Mouse (Mus musculus) midbrain, embryonic 10.5 days (tissue): ENCODE measurements around the gene Trim40. TPM values are rescaled to one million over a fixed set of nuclear protein-coding genes. Genes with fewer than 3 reads are reported as not detected.

Source experiments
- DNase-seq: peaks from one replicate; pipeline ENCODE4 v3.0.0-alpha.2; 2017; ENCODE audit warnings: low spot score
- H3K27ac ChIP-seq: fragments of 300-500 bp; sonication (generic); replicated peaks from 2 replicates; pipeline ENCODE4 v1.5.1; 2016; ENCODE audit warnings: mild to moderate bottlenecking
- H3K27me3 ChIP-seq: fragments of 300-500 bp; sonication (generic); 2 replicates; pipeline ENCODE4 v1.6.1; 2016; ENCODE audit warnings: low read depth, mild to moderate bottlenecking; ENCODE audit not compliant: poor library complexity, severe bottlenecking
- H3K36me3 ChIP-seq: fragments of 300-500 bp; sonication (generic); 2 replicates; pipeline ENCODE4 v1.6.1; 2016; ENCODE audit warnings: mild to moderate bottlenecking, moderate library complexity
- H3K4me1 ChIP-seq: fragments of 300-500 bp; sonication (generic); 2 replicates; pipeline ENCODE4 v1.6.1; 2016
- H3K4me3 ChIP-seq: fragments of 300-500 bp; sonication (generic); 2 replicates; pipeline ENCODE4 v1.5.1; 2016; ENCODE audit warnings: mild to moderate bottlenecking, moderate library complexity
- H3K9me3 ChIP-seq: fragments of 300-500 bp; sonication (generic); replicated peaks from 2 replicates; pipeline ENCODE4 v1.6.1; 2016; ENCODE audit warnings: mild to moderate bottlenecking
- WGBS: fragments of 180-500 bp; shearing (Covaris S2); methylation state at CpG from one replicate; pipeline ENCODE4 v1.1.7; 2016; 5-methylcytosine and 5-hydroxymethylcytosine counted together
- polyA plus RNA-seq: library from polyadenylated mRNA; unstranded; fragments of >200 nt; fragmentation: Nextera tagmentation; extraction: Ambion mirVana; gene quantifications from 2 replicates; pipeline ENCODE4 v1.2.1, GENCODE M21; 2016

Gene Trim40
- polyA plus RNA-seq, 1 experiment from 2014 or later = not detected

DNA sequence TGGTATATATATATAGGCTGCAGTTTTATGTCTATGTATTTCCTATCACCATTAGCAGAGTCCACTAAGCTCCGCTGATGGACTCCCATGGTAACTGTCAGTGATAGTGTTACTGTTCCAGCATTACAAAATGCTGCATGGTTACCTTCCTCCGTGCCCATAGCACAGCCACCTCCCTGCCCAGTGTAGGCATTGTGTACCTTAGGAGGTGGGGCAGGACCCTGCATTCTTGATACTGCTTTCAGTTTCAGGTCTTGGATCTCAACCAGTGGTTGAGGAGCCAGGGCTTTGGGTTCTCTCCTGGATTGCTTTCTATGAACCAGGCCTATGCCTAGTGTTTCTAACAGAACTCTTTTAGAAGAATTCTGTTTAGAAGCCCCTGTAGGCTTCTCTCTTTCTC lies 39.9 kb downstream of the Trim40 start:
- WGBS = 97% methylated on average over 2 of the region's 2 CpGs
- no peaks in the 10 kb centered on the region for H3K9me3 ChIP-seq
- peaks cover 58% of the 10 kb centered on the region for H3K36me3 ChIP-seq
- no peaks in the 10 kb centered on the region for H3K4me1 ChIP-seq
- H3K27me3 ChIP-seq = no peaks in the 10 kb centered on the region
- DNase-seq = no peak
- H3K27ac ChIP-seq = no peak overlapping the region
- no peak overlapping the region for H3K4me3 ChIP-seq

DNA sequence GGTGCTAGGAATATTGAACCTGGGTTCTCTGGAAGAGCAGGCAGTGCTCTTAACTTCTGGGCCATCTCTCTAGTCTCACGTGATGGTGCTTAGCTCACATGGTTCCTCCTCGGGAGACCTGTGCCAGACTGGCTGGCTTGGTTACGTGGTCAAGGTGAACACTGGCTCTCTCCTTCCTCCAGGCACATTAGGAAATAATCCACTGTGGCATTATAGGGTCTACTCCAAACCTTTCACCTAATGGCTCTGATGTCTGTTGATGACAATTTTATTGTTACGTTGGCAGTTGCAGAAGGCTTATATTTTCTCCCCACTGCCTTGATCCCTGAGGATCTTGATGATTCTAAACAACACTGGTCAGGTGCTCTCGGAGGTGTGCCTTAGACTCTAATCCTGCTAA lies 41.0 kb downstream of the Trim40 start:
- Histone ChIP-seq H3K9me3 (no peaks in the 10 kb centered on the region), H3K36me3 (peaks cover 47% of the 10 kb centered on the region), H3K27me3 (no peaks in the 10 kb centered on the region), H3K4me1 (no peaks in the 10 kb centered on the region), H3K4me3 (no peak overlapping the region), H3K27ac (no peak overlapping the region)
- DNase-seq = no peak
- WGBS = 87% methylated on average over 5 of the region's 5 CpGs

GRCm38 (mm10) chr17:36844725-36845124 lies 45.2 kb downstream of the Trim40 start:
- H3K4me1 ChIP-seq = no peaks in the 10 kb centered on the region
- 0 out of 2 replicates have a peak, but pooled peaks cover 13% of the 10 kb centered on the region for H3K36me3 ChIP-seq
- no peak for DNase-seq
- H3K27ac ChIP-seq = no peak overlapping the region
- no peak overlapping the region for H3K4me3 ChIP-seq
- WGBS = 93% methylated on average over 1 of the region's 1 CpGs
- H3K27me3 ChIP-seq = no peaks in the 10 kb centered on the region
- H3K9me3 ChIP-seq = no peaks in the 10 kb centered on the region

DNA sequence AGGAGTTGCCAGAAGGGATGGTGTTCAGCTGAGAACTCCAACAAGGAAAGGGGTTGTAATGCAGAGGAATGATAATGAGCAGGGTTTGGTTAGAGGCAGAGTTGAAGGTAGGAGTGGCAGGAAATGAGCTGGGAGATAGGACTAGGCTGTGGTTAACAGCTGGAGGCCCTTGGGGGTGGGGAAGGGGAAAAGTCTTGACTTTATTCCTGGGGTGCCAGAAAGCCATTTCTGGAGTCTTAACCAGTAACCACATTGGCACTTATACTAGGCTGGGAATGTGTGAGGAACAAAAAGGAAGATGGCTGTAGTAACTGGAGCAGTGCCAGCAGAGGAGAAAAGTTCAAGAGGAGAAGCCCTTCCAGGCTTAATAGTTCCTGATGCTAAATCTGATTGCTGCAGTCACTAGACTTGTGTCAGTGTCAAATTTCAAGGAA lies 45.6 kb downstream of the Trim40 start:
- H3K9me3 ChIP-seq = no peaks in the 10 kb centered on the region
- H3K36me3 ChIP-seq = 0 out of 2 replicates have a peak, but pooled peaks cover 13% of the 10 kb centered on the region
- H3K4me3 ChIP-seq = no peak overlapping the region
- no peak overlapping the region for H3K27ac ChIP-seq
- no peaks in the 10 kb centered on the region for H3K27me3 ChIP-seq
- no peak for DNase-seq
- no peaks in the 10 kb centered on the region for H3K4me1 ChIP-seq

DNA sequence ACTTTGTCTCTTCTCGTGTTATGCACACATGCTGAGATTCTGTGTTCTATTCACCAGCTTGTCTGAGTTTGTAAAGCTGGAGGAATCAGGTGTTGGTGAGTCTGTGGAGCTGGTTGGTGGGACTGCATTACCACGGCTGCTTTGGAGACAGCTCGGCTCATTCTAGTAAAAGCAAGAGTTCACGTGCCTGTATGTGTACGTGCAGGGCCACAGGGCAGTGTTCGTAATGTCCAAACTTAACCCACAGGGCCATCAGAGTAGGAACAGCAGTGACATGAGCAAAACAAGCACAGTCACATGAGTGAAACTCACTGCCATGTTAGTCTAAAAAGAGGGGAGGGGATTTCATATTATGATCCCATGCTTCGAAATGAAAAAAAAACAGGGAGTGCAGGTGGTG lies 46.2 kb downstream of the Trim40 start:
- Histone ChIP-seq H3K36me3 (0 out of 2 replicates have a peak, but pooled peaks cover 13% of the 10 kb centered on the region), H3K4me1 (no peaks in the 10 kb centered on the region), H3K9me3 (no peaks in the 10 kb centered on the region), H3K27ac (no peak overlapping the region), H3K4me3 (no peak overlapping the region), H3K27me3 (no peaks in the 10 kb centered on the region)
- WGBS = 78% methylated on average over 7 of the region's 7 CpGs
- no peak for DNase-seq

DNA sequence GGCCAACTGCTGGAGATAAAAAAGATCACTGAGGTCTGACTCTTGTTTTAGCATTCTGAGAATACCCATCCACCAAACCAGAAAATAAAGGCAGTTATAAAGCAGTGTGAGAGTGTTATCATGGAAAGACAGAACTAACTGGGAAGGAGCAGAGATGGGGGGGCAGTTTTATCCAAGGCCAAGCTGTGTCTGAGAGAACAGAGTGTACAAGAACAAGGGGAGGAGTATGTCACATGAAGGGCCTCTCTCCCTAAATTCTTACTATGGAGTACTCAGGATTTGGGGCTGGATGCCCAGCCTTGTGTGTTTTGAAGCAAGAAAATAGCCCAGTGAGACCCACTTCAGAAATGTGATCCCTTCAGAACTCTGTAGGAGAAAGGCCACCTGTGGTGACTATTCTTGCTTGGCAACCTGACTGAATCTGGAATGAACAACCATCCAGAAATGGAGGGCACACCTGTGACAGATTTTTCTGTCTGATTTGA lies 48.9 kb downstream of the Trim40 start:
- Histone ChIP-seq H3K9me3 (no peaks in the 10 kb centered on the region), H3K27me3 (no peaks in the 10 kb centered on the region), H3K27ac (no peak overlapping the region), H3K36me3 (0 out of 2 replicates have a peak, but pooled peaks cover 4% of the 10 kb centered on the region), H3K4me3 (no peak overlapping the region), H3K4me1 (peaks cover 14% of the 10 kb centered on the region)
- DNase-seq = no peak

GRCm38 (mm10) chr17:36839931-36840330 lies 50.0 kb downstream of the Trim40 start:
- Histone ChIP-seq H3K27me3 (no peaks in the 10 kb centered on the region), H3K36me3 (0 out of 2 replicates have a peak, but pooled peaks cover 4% of the 10 kb centered on the region), H3K27ac (no peak overlapping the region), H3K4me3 (no peak overlapping the region), H3K9me3 (no peaks in the 10 kb centered on the region), H3K4me1 (peaks cover 16% of the 10 kb centered on the region)
- no peak for DNase-seq
- WGBS = 87% methylated on average over 3 of the region's 3 CpGs

DNA sequence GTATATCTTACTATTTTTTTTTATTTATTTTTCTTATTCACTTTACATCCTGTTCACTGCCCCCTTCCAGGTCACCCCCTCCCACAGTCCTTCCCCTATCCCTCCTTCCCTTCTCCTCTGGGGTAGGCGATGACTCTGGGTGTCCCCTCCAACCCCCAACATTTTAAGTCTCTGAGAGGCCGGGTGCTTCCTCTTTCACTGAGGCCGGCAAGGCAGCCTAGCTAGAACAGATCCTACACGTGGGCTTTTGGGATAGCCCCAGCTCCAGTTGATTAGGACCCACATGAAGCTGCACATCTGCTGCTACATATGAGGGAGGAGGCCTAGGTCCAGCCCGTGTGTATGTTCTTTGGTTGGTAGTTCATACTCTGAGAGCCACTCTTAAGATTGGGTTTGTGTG lies 50.9 kb downstream of the Trim40 start:
- Histone ChIP-seq H3K27ac (no peak overlapping the region), H3K36me3 (0 out of 2 replicates have a peak, but pooled peaks cover 4% of the 10 kb centered on the region), H3K9me3 (no peaks in the 10 kb centered on the region), H3K27me3 (no peaks in the 10 kb centered on the region), H3K4me3 (no peak overlapping the region), H3K4me1 (peaks cover 16% of the 10 kb centered on the region)
- WGBS = 84% methylated on average over 5 of the region's 5 CpGs
- DNase-seq = no peak

GRCm38 (mm10) chr17:36836874-36837647 lies 52.9 kb downstream of the Trim40 start, which contains the start of gene Trim26:
Gene Trim26 (plus strand): TSS chr17:36837134.
- WGBS = under 1% methylated on average over 58 of the region's 58 CpGs
- no peaks in the 10 kb centered on the region for H3K9me3 ChIP-seq
- peak within 1 kb of the TSS; percentile 95 for H3K27ac ChIP-seq

GRCm38 (mm10) chr17:36836427-36836812 lies 53.5 kb downstream of the Trim40 start:
- no peak for DNase-seq
- Histone ChIP-seq H3K4me3 (peak overlapping the region; percentile 76), H3K27ac (peak overlapping the region; percentile 95), H3K36me3 (0 out of 2 replicates have a peak, but pooled peaks cover 4% of the 10 kb centered on the region), H3K9me3 (no peaks in the 10 kb centered on the region), H3K27me3 (no peaks in the 10 kb centered on the region), H3K4me1 (peaks cover 16% of the 10 kb centered on the region)
- 24% methylated on average over 3 of the region's 3 CpGs for WGBS

More at GRCm38 (mm10) chr17:36836874-36837647, 52.9 kb downstream of the Trim40 start, which contains the start of gene Trim26:
- Histone ChIP-seq H3K36me3 (0 out of 2 replicates have a peak, but pooled peaks cover 4% of the 10 kb centered on the region), H3K4me3 (peak within 1 kb of the TSS; percentile 76), H3K4me1 (peaks cover 16% of the 10 kb centered on the region), H3K27me3 (no peaks in the 10 kb centered on the region)
- DNase-seq = peak; percentile 97

DNA sequence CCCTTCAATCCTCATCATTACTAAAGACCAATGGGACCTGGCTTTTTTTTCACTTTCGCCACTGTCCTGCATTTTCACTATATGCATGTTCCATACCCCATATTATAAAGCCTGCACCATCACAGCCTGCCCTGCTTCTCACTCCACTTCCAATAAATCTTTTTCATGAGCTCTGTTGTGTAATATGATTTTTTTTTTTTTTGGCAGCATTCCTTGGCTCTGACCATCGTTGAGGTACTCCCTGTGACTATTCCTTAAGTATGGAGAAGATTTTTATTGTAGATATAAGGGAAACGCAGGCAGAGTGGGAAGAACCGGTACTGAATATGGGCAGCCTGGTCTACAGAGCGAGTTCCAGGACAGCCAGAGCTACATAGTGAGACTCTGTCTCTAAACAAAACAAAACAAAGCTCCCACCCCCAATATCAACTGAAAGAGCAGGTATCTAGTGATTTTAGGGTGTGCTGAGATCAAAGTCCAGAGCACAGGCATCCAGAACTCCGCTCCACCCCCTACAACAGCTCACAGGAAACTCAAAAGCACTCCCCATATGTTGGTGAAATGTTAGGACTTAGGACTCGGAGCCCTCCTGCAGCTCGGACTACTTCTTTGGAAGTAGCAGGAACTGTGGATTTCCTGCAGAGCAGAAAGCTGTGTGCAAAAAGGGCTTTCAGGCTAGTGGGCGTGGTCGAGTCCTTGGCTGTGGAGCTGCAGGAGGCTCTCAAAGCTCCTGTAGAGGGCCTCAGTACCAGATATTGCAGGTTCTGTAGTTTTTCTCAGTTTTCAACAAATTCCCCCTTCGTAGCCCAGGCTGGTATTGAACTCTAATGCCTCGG lies 54.1 kb downstream of the Trim40 start:
- Histone ChIP-seq H3K9me3 (no peaks in the 10 kb centered on the region), H3K27ac (peak overlapping the region; percentile 95; the same call in 1 of the 2 replicates), H3K4me3 (peak overlapping the region; percentile 76), H3K4me1 (peaks cover 16% of the 10 kb centered on the region), H3K27me3 (no peaks in the 10 kb centered on the region), H3K36me3 (0 out of 2 replicates have a peak, but pooled peaks cover 4% of the 10 kb centered on the region)
- peak; percentile 52 for DNase-seq
- WGBS = 32% methylated on average over 12 of the region's 12 CpGs

DNA sequence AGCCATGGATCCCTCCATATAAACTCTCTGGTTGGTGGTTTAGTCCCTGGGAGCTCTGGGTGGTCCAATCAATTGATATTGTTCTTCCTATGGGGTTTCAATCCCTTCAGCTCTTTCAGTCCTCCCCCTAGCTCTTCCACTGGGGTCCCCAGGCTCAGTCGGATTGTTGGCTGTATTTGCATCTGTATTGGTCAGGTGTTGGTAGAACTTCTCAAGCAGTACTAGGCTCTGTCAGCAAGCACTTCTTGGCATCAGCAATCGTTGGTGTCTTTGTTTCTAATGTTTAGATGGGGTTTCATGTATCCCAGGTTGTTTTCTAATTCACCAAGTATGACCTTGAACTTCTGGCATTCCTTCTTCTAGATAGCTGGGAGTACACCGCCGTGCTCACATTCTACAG lies 57.2 kb downstream of the Trim40 start:
- DNase-seq = no peak
- WGBS = 61% methylated on average over 4 of the region's 4 CpGs
- no peak overlapping the region for H3K27ac ChIP-seq
- H3K4me1 ChIP-seq = peaks cover 11% of the 10 kb centered on the region
- H3K9me3 ChIP-seq = no peaks in the 10 kb centered on the region
- no peak overlapping the region for H3K4me3 ChIP-seq
- H3K36me3 ChIP-seq = no peaks in the 10 kb centered on the region
- no peaks in the 10 kb centered on the region for H3K27me3 ChIP-seq
